Mouse (Mus musculus) forebrain, embryonic 13.5 days (tissue): ENCODE measurements around the gene U2af1. TPM values are rescaled to one million over a fixed set of nuclear protein-coding genes. Genes with fewer than 3 reads are reported as not detected.

Experiments used
- ATAC-seq: fragments of 200-750 bp; cut with Nextera tagmentation; 2 replicates; pipeline ENCODE4 v1.8.0; 2017
- H3K27ac ChIP-seq: fragments of 300-500 bp; sonication (generic); 2 replicates; pipeline ENCODE4 v1.5.1; 2015; ENCODE audit warnings: inconsistent platforms, mild to moderate bottlenecking, moderate library complexity
- H3K27me3 ChIP-seq: fragments of 300-500 bp; sonication (generic); 2 replicates; pipeline ENCODE4 v1.6.1; 2015; ENCODE audit warnings: mild to moderate bottlenecking, inconsistent platforms
- H3K36me3 ChIP-seq: fragments of 300-500 bp; sonication (generic); 2 replicates; pipeline ENCODE4 v1.6.1; 2015; ENCODE audit warnings: mild to moderate bottlenecking, inconsistent platforms; ENCODE audit not compliant: poor library complexity, severe bottlenecking
- H3K4me1 ChIP-seq: fragments of 300-500 bp; sonication (generic); 2 replicates; pipeline ENCODE4 v1.6.1; 2015; ENCODE audit warnings: inconsistent platforms
- H3K4me2 ChIP-seq: fragments of 300-500 bp; sonication (generic); 2 replicates; pipeline ENCODE4 v1.6.1; 2015; ENCODE audit warnings: inconsistent platforms, mild to moderate bottlenecking, moderate library complexity
- H3K4me3 ChIP-seq: fragments of 300-500 bp; sonication (generic); 2 replicates; pipeline ENCODE4 v1.5.1; 2015; ENCODE audit warnings: mild to moderate bottlenecking, inconsistent platforms
- H3K9ac ChIP-seq: fragments of 300-500 bp; sonication (generic); 2 replicates; pipeline ENCODE4 v1.6.1; 2015; ENCODE audit warnings: mild to moderate bottlenecking, inconsistent platforms
- H3K9me3 ChIP-seq: fragments of 300-500 bp; sonication (generic); replicated peaks from 2 replicates; pipeline ENCODE4 v1.6.1; 2016; ENCODE audit warnings: inconsistent platforms
- WGBS: fragments of 180-500 bp; shearing (Covaris S2); methylation state at CpG from one replicate; pipeline ENCODE4 v1.1.7; 2015; 5-methylcytosine and 5-hydroxymethylcytosine counted together
- polyA plus RNA-seq: library from polyadenylated mRNA; unstranded; fragments of >200 nt; fragmentation: Nextera tagmentation; extraction: Ambion mirVana; gene quantifications from 2 replicates; pipeline ENCODE4 v1.2.1, GENCODE M21; 2015

U2af1 gene
- polyA plus RNA-seq, 1 experiment from 2014 or later = 349 TPM

DNA sequence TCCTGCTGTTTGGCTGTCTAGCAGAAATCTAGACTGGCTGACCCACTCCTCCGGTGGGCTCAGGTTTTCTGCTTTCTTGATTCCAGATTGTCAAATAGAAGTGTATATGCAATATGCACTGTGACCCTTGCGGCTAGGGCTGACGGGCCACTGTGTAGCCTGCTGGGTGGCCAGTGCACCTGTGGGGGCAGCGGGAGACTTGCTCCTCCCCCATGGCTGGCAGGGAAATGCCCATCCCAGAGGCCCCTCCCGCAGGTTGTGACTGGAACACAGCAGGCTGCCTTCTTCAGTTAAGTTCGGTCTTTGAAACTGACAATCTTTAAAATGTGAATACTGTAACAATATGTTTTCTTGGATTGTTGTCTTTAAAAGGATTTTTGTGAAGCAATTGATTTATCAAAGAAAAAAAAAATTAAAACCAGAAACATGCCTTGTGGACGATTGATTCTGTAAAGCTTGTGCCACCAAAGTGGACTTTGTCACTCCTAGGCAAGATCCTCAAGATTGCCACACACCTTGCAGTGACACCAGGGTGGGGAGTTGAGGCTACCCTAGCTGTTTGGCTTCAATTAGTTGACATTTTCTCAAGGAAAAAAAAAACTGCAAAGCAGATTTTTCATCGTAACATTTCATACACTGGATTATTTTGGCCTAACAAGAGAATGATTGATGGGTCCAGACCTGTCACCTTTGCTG lies 51.3 kb downstream of the U2af1 start:
- H3K27ac ChIP-seq = no peak overlapping the region
- ATAC-seq = no peak
- no peaks in the 10 kb centered on the region for H3K4me1 ChIP-seq
- WGBS = 77% methylated on average over 8 of the region's 8 CpGs
- no peak overlapping the region for H3K4me3 ChIP-seq
- H3K4me2 ChIP-seq = no peak overlapping the region
- no peak overlapping the region for H3K9ac ChIP-seq
- H3K9me3 ChIP-seq = no peaks in the 10 kb centered on the region
- H3K36me3 ChIP-seq = peaks cover 44% of the 10 kb centered on the region
- no peaks in the 10 kb centered on the region for H3K27me3 ChIP-seq

DNA sequence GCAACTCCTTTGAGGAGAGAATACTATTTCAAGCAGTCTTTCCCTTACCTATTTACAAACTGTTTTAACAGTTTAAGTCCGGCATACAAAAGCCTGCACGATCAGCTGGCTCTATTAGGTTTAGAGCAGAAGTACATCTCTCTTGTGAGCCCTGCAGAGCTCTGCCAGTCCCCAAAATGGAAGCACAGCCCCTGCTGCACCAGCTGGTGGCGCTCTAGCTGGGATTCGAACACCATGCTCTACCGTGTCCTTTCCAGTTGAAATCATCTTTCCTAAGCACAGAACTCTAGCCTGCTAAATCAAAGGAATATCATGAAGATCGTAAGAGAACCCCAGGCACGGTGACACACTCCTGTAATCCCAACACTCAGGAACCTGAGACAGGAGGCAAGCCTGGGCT lies 52.3 kb downstream of the U2af1 start:
- Histone ChIP-seq H3K27me3 (no peaks in the 10 kb centered on the region), H3K27ac (no peak overlapping the region)

DNA sequence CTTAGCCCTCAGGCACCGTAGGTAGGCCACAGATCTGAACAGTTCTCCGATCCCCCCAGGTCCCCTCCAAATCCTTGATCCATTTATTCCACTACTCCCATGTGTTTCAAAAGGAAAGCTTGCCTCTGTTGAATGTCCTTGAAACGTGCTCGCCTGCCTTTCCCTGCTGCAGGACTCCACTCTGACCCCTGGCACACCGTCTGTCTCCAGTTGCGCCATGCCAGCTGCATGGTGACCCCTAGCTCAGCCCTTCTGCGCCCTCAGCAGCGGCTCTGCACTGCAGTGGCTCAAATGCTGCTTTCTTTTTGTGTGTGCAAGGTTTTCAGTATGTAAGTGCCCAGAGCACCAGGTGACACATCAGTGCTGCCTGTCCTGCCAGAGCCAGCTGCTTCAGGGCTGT lies 60.1 kb downstream of the U2af1 start:
- peaks cover 58% of the 10 kb centered on the region for H3K36me3 ChIP-seq
- H3K4me1 ChIP-seq = no peaks in the 10 kb centered on the region
- no peaks in the 10 kb centered on the region for H3K9me3 ChIP-seq
- ATAC-seq = no peak
- no peak overlapping the region for H3K4me3 ChIP-seq
- no peaks in the 10 kb centered on the region for H3K27me3 ChIP-seq
- WGBS = 86% methylated on average over 8 of the region's 8 CpGs
- no peak overlapping the region for H3K9ac ChIP-seq
- no peak overlapping the region for H3K27ac ChIP-seq
- no peak overlapping the region for H3K4me2 ChIP-seq

More for the DNA sequence above, 52.3 kb downstream of the U2af1 start:
- no peak overlapping the region for H3K9ac ChIP-seq
- peaks cover 53% of the 10 kb centered on the region for H3K36me3 ChIP-seq
- ATAC-seq = no peak
- no peak overlapping the region for H3K4me3 ChIP-seq
- 83% methylated on average over 7 of the region's 7 CpGs for WGBS
- H3K4me1 ChIP-seq = no peaks in the 10 kb centered on the region
- H3K9me3 ChIP-seq = no peaks in the 10 kb centered on the region
- H3K4me2 ChIP-seq = no peak overlapping the region

DNA sequence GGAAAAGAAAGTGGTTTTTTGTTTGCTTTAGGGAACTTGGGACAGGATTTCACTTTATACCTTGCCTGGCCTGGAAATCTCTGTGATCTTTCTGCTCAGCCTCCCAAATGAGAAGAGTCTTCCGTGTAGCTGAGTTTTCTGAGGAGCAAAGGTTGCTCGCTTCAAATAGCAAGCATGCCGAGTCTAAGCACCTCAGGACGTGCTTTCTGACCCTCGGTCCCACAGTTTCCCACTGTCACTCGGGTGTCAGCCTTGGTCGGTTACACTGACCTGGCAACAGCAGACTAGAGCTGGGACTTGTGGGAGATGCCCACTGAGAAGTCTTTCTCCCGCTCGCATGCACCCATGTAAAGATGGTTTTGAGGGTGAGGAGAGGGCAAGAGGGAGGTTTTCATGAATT lies 60.7 kb downstream of the U2af1 start:
- Histone ChIP-seq H3K27ac (no peak overlapping the region), H3K4me2 (no peak overlapping the region), H3K9me3 (no peaks in the 10 kb centered on the region), H3K36me3 (peaks cover 57% of the 10 kb centered on the region), H3K4me3 (no peak overlapping the region), H3K4me1 (no peaks in the 10 kb centered on the region), H3K9ac (no peak overlapping the region), H3K27me3 (no peaks in the 10 kb centered on the region)
- 93% methylated on average over 9 of the region's 9 CpGs for WGBS
- no peak for ATAC-seq

Other genes starting within 250 kb of the U2af1 start
- gene Wdr4, start 138.9 kb downstream of the U2af1 start, polyA plus RNA-seq = 37.9 and 43.6 TPM in 2 replicates
- gene Ndufv3, start 138.8 kb downstream of the U2af1 start, polyA plus RNA-seq = 340 and 354 TPM in 2 replicates
- 29.6 and 30.5 TPM in 2 replicates for gene Pknox1, start 94.2 kb downstream of the U2af1 start, polyA plus RNA-seq
- gene Cbs, start 21.7 kb downstream of the U2af1 start, polyA plus RNA-seq = 4.4 and 5.3 TPM in 2 replicates
- gene Cryaa, start 18.9 kb upstream of the U2af1 start, polyA plus RNA-seq = not detected in 2 replicates
- gene Sik1, start 196.9 kb upstream of the U2af1 start, polyA plus RNA-seq = 13.5 and 13.8 TPM in 2 replicates